Mouse (Mus musculus) gastrocnemius, adult 2 months (tissue): ENCODE results near the gene Zfp983. TPM values are rescaled to one million over a fixed set of nuclear protein-coding genes. Genes with fewer than 3 reads are reported as not detected.

Experiments used
- DNase-seq: peaks from one replicate; pipeline ENCODE4 v3.0.0; 2022
- H3K27ac ChIP-seq: fragments of 200-600 bp; 2 replicates; pipeline ENCODE4 v1.8.1; 2022; ENCODE audit warnings: mild to moderate bottlenecking
- H3K4me3 ChIP-seq: fragments of 200-600 bp; 2 replicates; pipeline ENCODE4 v1.8.1; 2022; ENCODE audit warnings: mild to moderate bottlenecking, moderate library complexity
- CTCF ChIP-seq: fragments of 200-600 bp; IDR thresholded peaks from 2 replicates; pipeline ENCODE4 v1.8.1; 2022; ENCODE audit warnings: antibody characterized with exemption, mild to moderate bottlenecking, moderate library complexity
- intact Hi-C: fragments of 180-260 bp; cut with DNase I; formaldehyde crosslinking; loops from one replicate; pipeline ENCODE4 v1.15.1; 2025
- total RNA-seq, 2 experiments: library from RNA; stranded (reverse); gene quantifications; 2 replicates each; pipeline ENCODE4 v1.2.3; 2021

Gene Zfp983
- total RNA-seq, 2 experiments from 2014 or later = 1.8 to 2.1 TPM

GRCm38 (mm10) chr17:21702281-21703240, 52.1 kb downstream of the Zfp983 start:
- TF ChIP-seq CTCF = no peak
- no peak for DNase-seq
- intact Hi-C loops = loop anchor here (10.0 kb wide), 1 partner anchor 262 kb away; the partner anchor contains the start of genes Zfp942 and Zfp943
- H3K27ac ChIP-seq = no peak overlapping the region
- no peak overlapping the region for H3K4me3 ChIP-seq

- H3K4me3 ChIP-seq = no peak overlapping the region
- no peak overlapping the region for H3K27ac ChIP-seq
- DNase-seq = no peak
- no peak for TF ChIP-seq CTCF
- intact Hi-C loops = loop anchor here (10.0 kb wide), 1 partner anchor 261 kb away; the partner anchor contains the start of genes Zfp942 and Zfp943
Observed at GRCm38 (mm10) chr17:21703414-21703813, 53.0 kb downstream of the Zfp983 start.

- intact Hi-C loops = loop anchor here (10.0 kb wide), 1 partner anchor 257 kb away; the partner anchor contains the start of genes Zfp942 and Zfp943
- TF ChIP-seq CTCF = no peak
Observed at GRCm38 (mm10) chr17:21707343-21707996, 57.0 kb downstream of the Zfp983 start, which contains the start of gene Zfp760. Gene Zfp760, plus strand, starts transcription at chr17:21707741.

GRCm38 (mm10) chr17:21708401-21708800, 58.0 kb downstream of the Zfp983 start:
- Histone ChIP-seq H3K4me3 (peak overlapping the region; percentile 73), H3K27ac (peak overlapping the region; percentile 87; the same call in 1 of the 2 replicates)
- no peak for TF ChIP-seq CTCF
- no peak for DNase-seq
- intact Hi-C loops = loop anchor here (10.0 kb wide), 1 partner anchor 256 kb away; the partner anchor contains the start of genes Zfp942 and Zfp943

More at GRCm38 (mm10) chr17:21707343-21707996, 57.0 kb downstream of the Zfp983 start, which contains the start of gene Zfp760:
- Histone ChIP-seq H3K27ac (peak within 1 kb of the TSS; percentile 87), H3K4me3 (peak within 1 kb of the TSS; percentile 73)
- DNase-seq = peak; percentile 82

Other genes starting within 250 kb of the Zfp983 start
- gene Zfp54, start 227.4 kb upstream of the Zfp983 start, total RNA-seq = under 1 TPM; 0.33 to 0.89 TPM
- 1 to 10 TPM; 9.5 to 9.7 TPM for gene Zfp51, start 200.2 kb upstream of the Zfp983 start, total RNA-seq
- gene Zfp53, start 161.6 kb upstream of the Zfp983 start, total RNA-seq = 1 to 10 TPM; 1.9 to 2.2 TPM
- 1 to 10 TPM; 5.7 to 8.0 TPM for gene Zfp52, start 115.1 kb upstream of the Zfp983 start, total RNA-seq
- 1 to 10 TPM; 1.6 to 3.8 TPM for gene Zfp948, start 83.6 kb upstream of the Zfp983 start, total RNA-seq
- gene Gm10226, start 41.2 kb downstream of the Zfp983 start, total RNA-seq = not detected
- gene Zfp760, start 57.1 kb downstream of the Zfp983 start, total RNA-seq = under 1 TPM; 0.81 to 0.89 TPM
- gene Zfp229, start 80.2 kb downstream of the Zfp983 start, total RNA-seq = 1 to 10 TPM; 4.9 to 6.0 TPM
- under 1 TPM; 0.33 TPM for gene Zfp820, start 195.1 kb downstream of the Zfp983 start, total RNA-seq